Mouse (Mus musculus): ENCODE data around the gene Rassf5. TPM values are rescaled to one million over a fixed set of nuclear protein-coding genes. Genes with fewer than 3 reads are reported as not detected.

Gene Rassf5
- polyA plus RNA-seq, 2 experiments, result 3.1 to 3.2 TPM

DNA sequence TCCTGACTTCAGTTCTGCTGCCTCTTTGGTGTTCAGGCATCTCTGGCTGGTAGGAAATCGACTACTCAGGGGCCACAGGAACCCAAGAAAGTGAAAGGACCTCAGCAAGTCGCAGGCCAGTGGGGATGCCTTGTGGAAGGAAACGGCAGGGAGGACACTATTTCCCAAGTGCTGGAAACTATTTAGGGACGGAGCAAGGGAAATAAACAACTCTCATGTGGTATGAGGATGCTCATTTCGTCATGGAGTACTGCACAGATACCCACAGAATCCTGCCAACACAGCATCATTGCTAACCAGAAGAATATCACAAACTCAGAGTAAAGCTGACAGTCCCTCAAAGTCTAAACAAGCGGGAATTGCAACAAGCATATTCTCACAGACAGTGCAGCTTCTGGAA lies 2.1 kb downstream of the Rassf5 start:
- no peak overlapping the region for H3K4me2 ChIP-seq (replicated peaks; ENCODE audit: low read depth, low read length, severe bottlenecking)
- H3K9me3 ChIP-seq (ENCODE audit: control insufficient read depth, low read length), result no peaks in the 10 kb centered on the region
- peaks cover 23% of the 10 kb centered on the region for H3K4me1 ChIP-seq (ENCODE audit: control insufficient read depth, insufficient read depth, low read length)
- ATAC-seq (ENCODE audit: low FRiP score, low read depth) (no peak), DNase-seq (ENCODE audit: low spot score) (no peak)
- peaks cover 32% of the 10 kb centered on the region for H3K27me3 ChIP-seq (ENCODE audit: control insufficient read depth, insufficient read depth, low read length)
- WGBS, result 49% methylated on average over 6 of the region's 6 CpGs
- H3K9ac ChIP-seq (ENCODE audit: low read depth, low read length, severe bottlenecking), result no peak overlapping the region
- H3K4me3 ChIP-seq (replicated peaks; ENCODE audit: low read length), result no peak overlapping the region
- no peak overlapping the region for H3K27ac ChIP-seq (replicated peaks; ENCODE audit: low read depth, low read length)
- TF ChIP-seq POLR2A (IDR thresholded peaks at IDR 0.05; ENCODE audit: borderline replicate concordance, extremely low read depth, insufficient read depth, insufficient read length), result no peak
- H3K36me3 ChIP-seq (ENCODE audit: control insufficient read depth, insufficient read depth, low read length), result no peaks in the 10 kb centered on the region

DNA sequence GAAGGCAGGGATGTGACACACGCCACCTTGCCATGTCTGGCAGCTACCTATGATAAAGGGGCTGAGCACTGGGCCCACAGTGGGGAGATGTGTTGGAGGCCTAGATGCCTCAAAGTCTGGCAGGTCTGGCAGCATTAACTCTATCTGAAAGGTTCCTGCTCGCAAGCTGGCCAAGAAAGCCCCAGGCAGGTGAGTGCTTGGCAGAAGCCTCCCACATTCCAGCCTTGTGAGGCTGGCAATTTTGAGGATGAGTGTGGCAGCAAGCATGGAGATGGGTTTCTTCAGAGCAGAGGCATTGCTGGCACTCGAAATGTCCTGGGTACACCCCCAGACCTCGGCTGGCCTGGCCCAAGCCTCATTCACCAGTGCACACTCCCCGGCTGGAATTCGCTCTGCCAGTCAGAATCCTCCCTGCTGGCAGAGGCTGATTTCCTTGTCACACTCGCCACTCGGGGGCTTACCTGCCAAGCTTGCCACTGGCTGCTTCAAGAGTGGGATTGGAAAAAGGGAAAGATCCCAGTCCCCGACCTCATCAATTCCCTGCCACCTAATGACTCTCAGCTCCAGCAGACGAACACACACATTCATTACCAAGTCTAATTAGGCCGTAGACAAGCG lies 5.4 kb downstream of the Rassf5 start:
- ATAC-seq (ENCODE audit: low FRiP score, low read depth) (no peak), DNase-seq (ENCODE audit: low spot score) (no peak)
- H3K27ac ChIP-seq (replicated peaks; ENCODE audit: low read depth, low read length), result no peak overlapping the region
- no peak overlapping the region for H3K4me2 ChIP-seq (replicated peaks; ENCODE audit: low read depth, low read length, severe bottlenecking)
- peaks cover 18% of the 10 kb centered on the region for H3K27me3 ChIP-seq (ENCODE audit: control insufficient read depth, insufficient read depth, low read length)
- WGBS, result 63% methylated on average over 12 of the region's 12 CpGs
- H3K4me3 ChIP-seq (replicated peaks; ENCODE audit: low read length), result no peak overlapping the region
- H3K36me3 ChIP-seq (ENCODE audit: control insufficient read depth, insufficient read depth, low read length), result no peaks in the 10 kb centered on the region
- TF ChIP-seq POLR2A (IDR thresholded peaks at IDR 0.05; ENCODE audit: borderline replicate concordance, extremely low read depth, insufficient read depth, insufficient read length), result no peak
- no peaks in the 10 kb centered on the region for H3K9me3 ChIP-seq (ENCODE audit: control insufficient read depth, low read length)
- peaks cover 21% of the 10 kb centered on the region for H3K4me1 ChIP-seq (ENCODE audit: control insufficient read depth, insufficient read depth, low read length)
- H3K9ac ChIP-seq (ENCODE audit: low read depth, low read length, severe bottlenecking), result no peak overlapping the region

- 54% methylated on average over 8 of the region's 8 CpGs for WGBS
- Histone ChIP-seq H3K4me1 (ENCODE audit: control insufficient read depth, insufficient read depth, low read length) (peaks cover 21% of the 10 kb centered on the region), H3K9ac (ENCODE audit: low read depth, low read length, severe bottlenecking) (no peak overlapping the region), H3K9me3 (ENCODE audit: control insufficient read depth, low read length) (no peaks in the 10 kb centered on the region), H3K4me3 (replicated peaks; ENCODE audit: low read length) (no peak overlapping the region), H3K27me3 (ENCODE audit: control insufficient read depth, insufficient read depth, low read length) (peaks cover 10% of the 10 kb centered on the region), H3K27ac (replicated peaks; ENCODE audit: low read depth, low read length) (no peak overlapping the region), H3K4me2 (replicated peaks; ENCODE audit: low read depth, low read length, severe bottlenecking) (no peak overlapping the region), H3K36me3 (ENCODE audit: control insufficient read depth, insufficient read depth, low read length) (no peaks in the 10 kb centered on the region)
- no peak for TF ChIP-seq POLR2A (IDR thresholded peaks at IDR 0.05; ENCODE audit: borderline replicate concordance, extremely low read depth, insufficient read depth, insufficient read length)
- ATAC-seq (ENCODE audit: low FRiP score, low read depth), result no peak
- no peak for DNase-seq (ENCODE audit: low spot score)
Measured at GRCm38 (mm10) chr1:131238931-131239381, 6.1 kb downstream of the Rassf5 start.

DNA sequence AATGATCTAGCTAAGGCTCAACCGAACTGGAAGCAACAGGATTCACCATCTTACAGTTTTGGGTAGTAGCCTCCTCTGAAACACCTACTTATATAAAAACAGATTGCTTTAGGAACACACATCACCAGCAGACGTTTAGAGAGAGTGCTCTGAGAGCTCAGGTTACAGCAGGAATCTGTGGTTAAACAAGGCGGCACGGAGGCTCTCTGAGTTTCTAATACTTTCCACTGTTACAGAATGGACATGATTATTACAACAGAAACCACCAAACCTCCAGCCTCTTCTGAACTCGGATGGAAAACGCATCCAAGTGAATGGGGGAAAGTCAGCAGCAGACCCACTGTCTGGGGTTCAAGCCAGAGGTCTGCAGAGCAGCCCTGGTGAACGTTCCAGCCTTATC lies 9.0 kb downstream of the Rassf5 start:
- Histone ChIP-seq H3K27me3 (ENCODE audit: control insufficient read depth, insufficient read depth, low read length) (no peaks in the 10 kb centered on the region), H3K4me2 (replicated peaks; ENCODE audit: low read depth, low read length, severe bottlenecking) (no peak overlapping the region), H3K9ac (ENCODE audit: low read depth, low read length, severe bottlenecking) (no peak overlapping the region), H3K27ac (replicated peaks; ENCODE audit: low read depth, low read length) (peak overlapping the region; percentile 62), H3K36me3 (ENCODE audit: control insufficient read depth, insufficient read depth, low read length) (no peaks in the 10 kb centered on the region), H3K4me1 (ENCODE audit: control insufficient read depth, insufficient read depth, low read length) (peaks cover 21% of the 10 kb centered on the region), H3K4me3 (replicated peaks; ENCODE audit: low read length) (no peak overlapping the region), H3K9me3 (ENCODE audit: control insufficient read depth, low read length) (no peaks in the 10 kb centered on the region)
- WGBS, result 26% methylated on average over 7 of the region's 7 CpGs
- ATAC-seq (ENCODE audit: low FRiP score, low read depth), result peak; percentile 60; the same call in 1 of the 2 replicates
- DNase-seq (ENCODE audit: low spot score), result peak; percentile 61
- TF ChIP-seq POLR2A (IDR thresholded peaks at IDR 0.05; ENCODE audit: borderline replicate concordance, extremely low read depth, insufficient read depth, insufficient read length), result no peak

GRCm38 (mm10) chr1:131233527-131233926 lies 11.5 kb downstream of the Rassf5 start:
- no peak for TF ChIP-seq POLR2A (IDR thresholded peaks at IDR 0.05; ENCODE audit: borderline replicate concordance, extremely low read depth, insufficient read depth, insufficient read length)
- WGBS, result 54% methylated on average over 11 of the region's 12 CpGs
- peaks cover 15% of the 10 kb centered on the region for H3K4me1 ChIP-seq (ENCODE audit: control insufficient read depth, insufficient read depth, low read length)
- no peak overlapping the region for H3K4me3 ChIP-seq (replicated peaks; ENCODE audit: low read length)
- no peaks in the 10 kb centered on the region for H3K36me3 ChIP-seq (ENCODE audit: control insufficient read depth, insufficient read depth, low read length)
- H3K4me2 ChIP-seq (replicated peaks; ENCODE audit: low read depth, low read length, severe bottlenecking), result no peak overlapping the region
- no peaks in the 10 kb centered on the region for H3K9me3 ChIP-seq (ENCODE audit: control insufficient read depth, low read length)
- H3K27me3 ChIP-seq (ENCODE audit: control insufficient read depth, insufficient read depth, low read length), result no peaks in the 10 kb centered on the region
- no peak for DNase-seq (ENCODE audit: low spot score)
- ATAC-seq (ENCODE audit: low FRiP score, low read depth), result no peak
- H3K27ac ChIP-seq (replicated peaks; ENCODE audit: low read depth, low read length), result no peak overlapping the region
- H3K9ac ChIP-seq (ENCODE audit: low read depth, low read length, severe bottlenecking), result no peak overlapping the region

Measured in limb, embryonic 14.5 days (tissue).